Mouse (Mus musculus) lung, adult 2 months (tissue): ENCODE data around the gene Anks1b.

Experiments used
- CTCF ChIP-seq: fragments of 200-500 bp; IDR thresholded peaks from 2 replicates; pipeline ENCODE4 v1.5.1; 2011; ENCODE audit warnings: mild to moderate bottlenecking, low read length, control low read depth; ENCODE audit not compliant: insufficient read depth
- POLR2A ChIP-seq: fragments of 200-500 bp; IDR thresholded peaks from 2 replicates; pipeline ENCODE4 v1.6.1; 2011; ENCODE audit warnings: low read depth, mild to moderate bottlenecking, control low read depth, low read length, borderline replicate concordance; ENCODE audit errors: extremely low read depth

- TF ChIP-seq CTCF (no peak), POLR2A (no peak)
Measured at GRCm38 (mm10) chr10:90441036-90441435, 567.7 kb downstream of the Anks1b start.
